Comparison of ENCODE assay signal across 9 mouse cellular contexts in the genomic region with DNA sequence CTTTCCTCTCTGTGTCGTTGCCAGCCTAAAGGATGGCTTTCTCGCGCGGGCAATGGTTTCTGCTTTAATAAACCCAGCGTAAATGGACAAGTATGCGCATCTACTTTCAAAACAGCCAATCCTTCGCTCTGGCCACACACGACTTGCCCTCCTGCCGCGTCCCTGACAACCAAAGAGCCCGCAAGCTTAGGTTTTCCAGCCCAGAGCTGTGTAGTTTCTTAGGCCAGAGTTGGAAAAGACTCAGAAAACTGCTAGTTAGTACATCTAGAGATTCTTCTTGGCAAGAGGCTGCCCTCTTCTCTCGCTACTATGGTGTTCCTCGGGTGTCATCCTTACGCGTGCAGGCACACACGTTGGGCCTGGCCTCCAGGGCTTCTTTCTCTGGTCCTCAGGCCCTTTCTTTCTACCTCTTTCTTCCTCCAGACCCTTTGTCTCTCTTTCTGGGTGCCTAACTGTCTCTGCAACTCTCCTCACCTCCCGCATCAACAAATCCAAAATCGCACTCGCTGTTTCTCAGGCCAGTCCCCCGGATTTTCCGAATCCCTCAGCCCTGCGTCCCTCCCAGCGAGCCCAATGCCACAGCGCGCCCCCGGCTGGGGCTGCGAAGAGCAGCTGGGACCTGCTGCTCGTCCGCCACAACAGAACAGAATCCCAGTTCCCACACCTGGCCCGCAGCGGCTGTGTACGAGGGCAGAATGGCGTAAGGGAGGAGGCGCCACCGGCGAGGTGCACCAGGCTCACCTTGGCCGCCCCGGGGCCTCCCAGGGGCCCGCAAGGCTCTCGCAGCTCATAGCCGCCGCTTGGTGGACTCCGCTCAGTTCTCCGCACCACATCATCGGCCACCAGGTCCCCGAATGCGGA. TPM values are rescaled to one million over a fixed set of nuclear protein-coding genes. Genes with fewer than 3 reads are reported as not detected.
A peak's percentile ranks its signal among the peaks of the same experiment; 100 is the strongest.
DNase-seq lines count a peak whose midpoint lies in the region; ATAC-seq and TF ChIP-seq lines count a peak whose summit lies in the region.
"Had no signal": no experiment of that assay in that cellular context is flagged by ENCODE, and none has a peak within 500 bp of the region (broad histone marks: within the 10 kb centered on the region; RNA-seq: fewer than 3 reads in every experiment).

No protein-coding gene starts in this region.

- under 1% methylated on average over 47 of the region's 47 CpGs for WGBS in heart, embryonic 13.5 days
- WGBS in forebrain, embryonic 16.5 days, result under 1% methylated on average over 47 of the region's 47 CpGs
- WGBS in midbrain, embryonic 11.5 days, result under 1% methylated on average over 47 of the region's 47 CpGs
- 3% methylated on average over 47 of the region's 47 CpGs for WGBS in lung, adult 2 months

- intact Hi-C loops in gastrocnemius, postnatal 14 days (cut with DNase I; ENCODE audit: low total_unique reads), result no loop called here

- H3K4me3 ChIP-seq in heart, embryonic 13.5 days, result peak overlapping the region; percentile 48
- H3K4me3 ChIP-seq in G1E (ENCODE audit: low read depth, low read length), result peak overlapping the region; percentile 38; the same call in 1 of the 2 replicates
- 0 out of 2 replicates have a peak overlapping the region, but pooled peaks have one; percentile 3 for H3K4me3 ChIP-seq in forebrain, embryonic 16.5 days (replicated peaks; ENCODE audit: low read length)
- peak overlapping the region; percentile 3; the same call in 1 of the 2 replicates for H3K4me3 ChIP-seq in midbrain, embryonic 11.5 days (ENCODE audit: low read depth, low read length)
- H3K4me3 ChIP-seq in lung, adult 2 months (replicated peaks; ENCODE audit: extremely low read depth, low read depth, low read length), result no peak overlapping the region

- no peaks in the 10 kb centered on the region for H3K36me3 ChIP-seq in heart, embryonic 13.5 days
- no peaks in the 10 kb centered on the region for H3K36me3 ChIP-seq in G1E (replicated peaks)
- H3K36me3 ChIP-seq in forebrain, embryonic 16.5 days (ENCODE audit: control insufficient read depth, insufficient read depth), result no peaks in the 10 kb centered on the region
- no peaks in the 10 kb centered on the region for H3K36me3 ChIP-seq in midbrain, embryonic 11.5 days (ENCODE audit: control insufficient read depth, insufficient read depth, low read length)

- no peak for TF ChIP-seq CTCF in G1E (IDR thresholded peaks at IDR 0.05; ENCODE audit: low read depth, low read length)
- no peak for TF ChIP-seq CTCF in lung, adult 2 months (IDR thresholded peaks at IDR 0.05; ENCODE audit: insufficient read depth, low read length)

- no peak overlapping the region for H3K27ac ChIP-seq in heart, embryonic 13.5 days (replicated peaks)
- no peak overlapping the region for H3K27ac ChIP-seq in forebrain, embryonic 16.5 days (ENCODE audit: low read length)
- H3K27ac ChIP-seq in midbrain, embryonic 11.5 days (ENCODE audit: low read depth, low read length), result no peak overlapping the region

- TF ChIP-seq POLR2A in lung, adult 2 months (IDR thresholded peaks at IDR 0.05; ENCODE audit: borderline replicate concordance, extremely low read depth, low read depth, low read length), result no peak

- no peak; the same call in 1 of the 2 replicates for ATAC-seq in heart, embryonic 13.5 days (ENCODE audit: extremely low read depth, insufficient number of reproducible peaks, low FRiP score, low TSS enrichment)
- ATAC-seq in G1E (ENCODE audit: extremely low read depth, insufficient number of reproducible peaks, low FRiP score, poor library complexity, severe bottlenecking), result no peak
- no peak for ATAC-seq in forebrain, embryonic 16.5 days
- no peak for ATAC-seq in midbrain, embryonic 11.5 days (ENCODE audit: low FRiP score)

- H3K4me1 ChIP-seq in heart, embryonic 13.5 days, result peaks cover 74% of the 10 kb centered on the region
- H3K4me1 ChIP-seq in G1E (ENCODE audit: insufficient read depth, low read depth, low read length), result no peaks in the 10 kb centered on the region
- H3K4me1 ChIP-seq in forebrain, embryonic 16.5 days (replicated peaks; ENCODE audit: control insufficient read depth, insufficient read depth, low read length), result peaks cover 35% of the 10 kb centered on the region
- H3K4me1 ChIP-seq in midbrain, embryonic 11.5 days (ENCODE audit: control insufficient read depth, insufficient read depth, low read length), result peaks cover 28% of the 10 kb centered on the region
- peaks cover 4% of the 10 kb centered on the region; the same call in 1 of the 2 replicates for H3K4me1 ChIP-seq in lung, adult 2 months (ENCODE audit: control insufficient read depth, insufficient read depth, low read length)

- DNase-seq in heart, adult 18-20 months, result no peak
- DNase-seq in G1E (ENCODE audit: low spot score), result no peak
- peak; percentile 96 for DNase-seq in midbrain, embryonic 11.5 days (ENCODE audit: low spot score, missing footprints)
- DNase-seq in gastrocnemius, postnatal 10 days, result no peak
- DNase-seq in gastrocnemius, postnatal 14 days, result no peak
- no peak for DNase-seq in lung, adult 2 months

- no peak overlapping the region for H3K9ac ChIP-seq in heart, embryonic 13.5 days
- H3K9ac ChIP-seq in forebrain, embryonic 16.5 days (replicated peaks; ENCODE audit: low read depth, low read length), result no peak overlapping the region
- H3K9ac ChIP-seq in midbrain, embryonic 11.5 days (ENCODE audit: low read length), result no peak overlapping the region

- peak overlapping the region; percentile 65 for H3K4me2 ChIP-seq in heart, embryonic 13.5 days
- H3K4me2 ChIP-seq in forebrain, embryonic 16.5 days (ENCODE audit: low read length), result no peak overlapping the region
- H3K4me2 ChIP-seq in midbrain, embryonic 11.5 days, result no peak overlapping the region

- H3K9me3 ChIP-seq in heart, embryonic 13.5 days, result no peaks in the 10 kb centered on the region
- peaks cover 67% of the 10 kb centered on the region for H3K9me3 ChIP-seq in G1E (replicated peaks)
- no peaks in the 10 kb centered on the region for H3K9me3 ChIP-seq in forebrain, embryonic 16.5 days (ENCODE audit: control insufficient read depth, low read length)
- H3K9me3 ChIP-seq in midbrain, embryonic 11.5 days (ENCODE audit: control insufficient read depth, low read length), result no peaks in the 10 kb centered on the region

- H3K27me3 ChIP-seq in heart, embryonic 13.5 days (replicated peaks), result peaks cover 100% of the 10 kb centered on the region
- H3K27me3 ChIP-seq in G1E (ENCODE audit: insufficient read depth, low read length), result peaks cover 40% of the 10 kb centered on the region
- peaks cover 83% of the 10 kb centered on the region for H3K27me3 ChIP-seq in forebrain, embryonic 16.5 days (replicated peaks; ENCODE audit: control insufficient read depth, insufficient read depth, low read length)
- peaks cover 100% of the 10 kb centered on the region for H3K27me3 ChIP-seq in midbrain, embryonic 11.5 days (ENCODE audit: control insufficient read depth, insufficient read depth, low read length)

RNA-seq across cellular contexts. Expression of gene Skor1, which starts 4.9 kb away (rescaled TPM):
- polyA plus RNA-seq in heart, embryonic 13.5 days (2015; fragmentation: Nextera tagmentation; extraction: Ambion mirVana), result not detected in 2 replicates
- total RNA-seq in heart, adult 18-20 months (2021), result not detected
- total RNA-seq in G1E (2014; fragmentation: Nextera tagmentation) (not detected in 2 replicates), G1E (2017) (0.05 and 0.06 TPM in 2 replicates)
- polyA plus RNA-seq in G1E (2012), result 0.02 TPM in 1 of 2 replicates, not detected in the other
- polyA plus RNA-seq in forebrain, embryonic 16.5 days (2015; fragmentation: Nextera tagmentation; extraction: Ambion mirVana), result 0.24 and 0.32 TPM in 2 replicates
- 0.05 and 0.10 TPM in 2 replicates for polyA plus RNA-seq in midbrain, embryonic 11.5 days (2014; fragmentation: Nextera tagmentation; extraction: Ambion mirVana)
- total RNA-seq in gastrocnemius, postnatal 10 days (2021), result under 1 TPM in 1 of 2 experiments, not detected in 1; 0.09 TPM
- under 1 TPM in 1 of 2 experiments, not detected in 1; 0.12 TPM for total RNA-seq in gastrocnemius, postnatal 14 days (2021)
- polyA plus RNA-seq in lung, adult 2 months (2012; rRNA removed), result 0.02 and 0.07 TPM in 2 replicates
- total RNA-seq: liver, adult 2 months had no signal
- polyA plus RNA-seq: liver, adult 2 months had no signal
